Mouse (Mus musculus) hindbrain, embryonic 10.5 days (tissue): ENCODE data around the gene Slc38a3. TPM values are rescaled to one million over a fixed set of nuclear protein-coding genes. Genes with fewer than 3 reads are reported as not detected.

Experiments
- DNase-seq: peaks from one replicate; pipeline ENCODE4 v3.0.0-alpha.2; 2017; ENCODE audit warnings: low spot score
- H3K27ac ChIP-seq: fragments of 300-500 bp; sonication (generic); 2 replicates; pipeline ENCODE4 v1.5.1; 2016; ENCODE audit warnings: mild to moderate bottlenecking, moderate library complexity
- H3K27me3 ChIP-seq: fragments of 300-500 bp; sonication (generic); 2 replicates; pipeline ENCODE4 v1.6.1; 2016; ENCODE audit warnings: mild to moderate bottlenecking; ENCODE audit not compliant: poor library complexity, insufficient read depth, severe bottlenecking
- H3K36me3 ChIP-seq: fragments of 300-500 bp; sonication (generic); 2 replicates; pipeline ENCODE4 v1.6.1; 2016; ENCODE audit warnings: mild to moderate bottlenecking, moderate library complexity
- H3K4me1 ChIP-seq: fragments of 300-500 bp; sonication (generic); replicated peaks from 2 replicates; pipeline ENCODE4 v1.6.1; 2016; ENCODE audit warnings: mild to moderate bottlenecking
- H3K4me3 ChIP-seq: fragments of 300-500 bp; sonication (generic); 2 replicates; pipeline ENCODE4 v1.5.1; 2016; ENCODE audit warnings: mild to moderate bottlenecking, moderate library complexity
- H3K9me3 ChIP-seq: fragments of 300-500 bp; sonication (generic); 2 replicates; pipeline ENCODE4 v1.6.1; 2016; ENCODE audit warnings: mild to moderate bottlenecking, moderate library complexity
- WGBS: fragments of 180-500 bp; shearing (Covaris S2); methylation state at CpG from one replicate; pipeline ENCODE4 v1.1.7; 2016; 5-methylcytosine and 5-hydroxymethylcytosine counted together
- polyA plus RNA-seq: library from polyadenylated mRNA; unstranded; fragments of >200 nt; fragmentation: Nextera tagmentation; extraction: Ambion mirVana; gene quantifications from 2 replicates; pipeline ENCODE4 v1.2.1, GENCODE M21; 2016

The Slc38a3 gene
- polyA plus RNA-seq, 1 experiment from 2014 or later = 7.2 TPM

DNA sequence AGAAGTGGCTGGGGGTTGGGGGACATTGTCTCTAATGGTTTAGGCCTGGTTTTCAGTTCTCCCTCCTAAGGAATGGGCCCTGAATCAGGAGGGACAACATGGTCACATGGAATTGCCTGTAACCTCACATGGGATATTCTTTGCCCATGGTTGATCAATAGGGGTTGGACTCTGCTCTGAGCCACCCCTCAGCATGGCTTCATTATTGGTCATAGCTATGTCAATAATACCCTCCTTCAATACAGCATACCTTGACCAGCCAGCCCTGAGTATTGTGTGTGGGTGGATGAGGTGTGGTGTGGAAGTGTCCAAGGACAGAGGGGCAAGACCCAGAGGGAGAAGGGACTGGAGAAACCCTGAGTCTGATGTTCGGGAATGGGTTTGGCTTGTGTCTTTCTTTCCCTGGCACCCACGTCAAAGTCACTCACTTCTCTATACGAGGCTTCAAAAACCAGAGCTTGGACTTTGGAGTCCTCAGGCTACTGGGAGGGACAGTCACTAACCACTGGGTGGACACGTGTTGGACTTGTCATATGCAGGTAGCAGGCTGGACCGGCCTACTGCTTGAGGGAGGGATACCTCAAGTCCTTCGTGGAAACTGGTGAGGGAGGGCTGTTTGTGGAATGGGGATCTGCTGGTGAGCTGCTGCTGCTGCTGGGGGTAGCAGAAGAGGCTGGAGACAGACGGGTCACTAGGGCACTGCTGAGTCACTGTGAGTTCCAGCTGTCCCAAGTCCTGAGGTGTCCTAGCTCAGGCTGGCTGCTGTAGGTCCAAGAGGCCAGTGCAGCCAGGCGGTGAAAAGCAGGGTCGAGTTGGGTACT lies 5.5 kb upstream of the Slc38a3 start:
- Histone ChIP-seq H3K27me3 (peaks cover 73% of the 10 kb centered on the region), H3K27ac (no peak overlapping the region), H3K36me3 (no peaks in the 10 kb centered on the region), H3K9me3 (no peaks in the 10 kb centered on the region), H3K4me1 (peaks cover 39% of the 10 kb centered on the region), H3K4me3 (0 out of 2 replicates have a peak overlapping the region, but pooled peaks have one; percentile 47)
- 54% methylated on average over 9 of the region's 9 CpGs for WGBS
- DNase-seq = no peak

DNA sequence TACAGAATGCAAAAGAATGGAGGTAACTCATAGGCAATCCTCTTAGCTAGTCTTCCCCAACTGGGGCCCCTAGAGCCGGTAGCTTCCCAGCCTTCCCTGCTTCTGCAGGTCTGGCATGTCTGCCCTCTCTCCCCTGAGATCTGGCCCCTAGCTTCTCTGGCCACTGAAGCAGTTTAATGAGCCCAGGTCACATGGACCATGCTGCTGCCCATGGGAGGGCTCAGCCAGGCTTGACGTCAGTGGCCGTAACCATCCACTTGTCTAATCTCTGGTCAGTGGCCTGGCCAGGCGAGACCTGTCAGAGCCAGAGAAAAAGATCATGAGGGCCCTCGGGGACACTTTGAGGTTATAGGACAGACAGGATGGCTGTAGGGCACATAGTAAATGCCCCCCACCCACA lies 929 bp upstream of the Slc38a3 start:
- H3K27me3 ChIP-seq = peaks cover 72% of the 10 kb centered on the region

GRCm38 (mm10) chr9:107668916-107669315 lies 414 bp downstream of the Slc38a3 start:
- peaks cover 58% of the 10 kb centered on the region for H3K4me1 ChIP-seq
- no peak for DNase-seq
- 0 out of 2 replicates have a peak overlapping the region, but pooled peaks have one; percentile 50 for H3K27ac ChIP-seq
- H3K27me3 ChIP-seq = peaks cover 65% of the 10 kb centered on the region
- 78% methylated on average over 3 of the region's 3 CpGs for WGBS
- no peaks in the 10 kb centered on the region for H3K9me3 ChIP-seq
- no peaks in the 10 kb centered on the region for H3K36me3 ChIP-seq
- H3K4me3 ChIP-seq = peak overlapping the region; percentile 6; the same call in 1 of the 2 replicates

More for the DNA sequence above, 929 bp upstream of the Slc38a3 start:
- H3K27ac ChIP-seq = no peak overlapping the region; the same call in 1 of the 2 replicates
- peak; percentile 30 for DNase-seq
- 50% methylated on average over 5 of the region's 5 CpGs for WGBS
- H3K4me3 ChIP-seq = peak overlapping the region; percentile 13; the same call in 1 of the 2 replicates
- H3K4me1 ChIP-seq = peaks cover 60% of the 10 kb centered on the region
- no peaks in the 10 kb centered on the region for H3K36me3 ChIP-seq
- H3K9me3 ChIP-seq = no peaks in the 10 kb centered on the region

- peak overlapping the region; percentile 76 for H3K27ac ChIP-seq
- no peaks in the 10 kb centered on the region for H3K9me3 ChIP-seq
- H3K27me3 ChIP-seq = peaks cover 61% of the 10 kb centered on the region
- DNase-seq = no peak
- H3K4me1 ChIP-seq = peaks cover 67% of the 10 kb centered on the region
- 31% methylated on average over 8 of the region's 8 CpGs for WGBS
- H3K36me3 ChIP-seq = no peaks in the 10 kb centered on the region
- peak overlapping the region; percentile 55 for H3K4me3 ChIP-seq
Measured at GRCm38 (mm10) chr9:107668011-107668410, 1.3 kb downstream of the Slc38a3 start.

DNA sequence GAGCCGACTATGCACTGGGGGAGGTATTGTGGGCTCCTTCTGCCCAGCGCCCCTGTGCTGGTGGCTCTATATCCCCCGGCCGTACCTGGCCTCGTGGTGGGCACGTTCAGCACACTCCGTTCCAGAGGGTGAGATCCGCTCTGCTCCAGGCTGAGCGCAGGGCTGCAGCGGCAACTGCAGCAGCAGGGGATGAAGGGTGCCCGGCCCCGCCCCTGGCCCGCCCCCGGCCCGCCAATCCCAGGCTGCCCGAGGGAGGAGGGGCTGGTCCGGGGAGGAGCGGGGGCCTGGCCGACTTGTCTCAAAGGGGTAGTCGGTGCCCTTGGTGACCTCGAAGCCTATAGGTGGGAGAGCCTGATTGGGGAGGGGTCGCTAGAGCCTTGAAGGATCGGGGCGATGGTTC lies 2.1 kb downstream of the Slc38a3 start:
- Histone ChIP-seq H3K4me1 (peaks cover 75% of the 10 kb centered on the region), H3K36me3 (no peaks in the 10 kb centered on the region), H3K4me3 (peak overlapping the region; percentile 55), H3K27me3 (peaks cover 61% of the 10 kb centered on the region), H3K9me3 (no peaks in the 10 kb centered on the region), H3K27ac (peak overlapping the region; percentile 76)
- peak; percentile 83 for DNase-seq
- WGBS = under 1% methylated on average over 24 of the region's 24 CpGs

DNA sequence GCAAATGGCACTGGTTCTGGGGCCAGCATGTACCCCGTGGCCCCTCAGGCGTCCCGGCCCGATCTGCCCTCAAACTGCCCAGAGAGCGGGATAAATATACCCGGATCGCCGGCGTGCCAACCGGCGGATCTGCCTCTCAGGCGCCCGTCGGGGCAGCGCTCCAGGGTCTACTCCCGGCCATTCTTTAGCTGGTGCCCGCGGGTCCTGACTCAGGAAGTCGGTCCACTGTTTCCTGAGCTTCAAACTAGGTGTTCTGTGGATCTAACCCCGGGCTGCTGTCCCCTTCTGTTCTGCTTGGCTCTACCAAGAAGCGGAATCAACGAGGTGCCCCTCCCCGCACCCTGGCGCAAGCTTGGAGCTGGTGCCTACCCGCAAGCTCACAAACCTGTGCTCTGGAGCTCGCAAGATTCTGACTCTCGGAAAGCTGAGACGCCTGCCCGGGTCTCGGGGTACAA lies 2.6 kb downstream of the Slc38a3 start:
- H3K9me3 ChIP-seq = no peaks in the 10 kb centered on the region
- WGBS = 1% methylated on average over 30 of the region's 30 CpGs
- H3K27ac ChIP-seq = peak overlapping the region; percentile 76
- H3K36me3 ChIP-seq = no peaks in the 10 kb centered on the region
- no peak for DNase-seq
- peaks cover 78% of the 10 kb centered on the region for H3K4me1 ChIP-seq
- H3K27me3 ChIP-seq = peaks cover 61% of the 10 kb centered on the region
- H3K4me3 ChIP-seq = peak overlapping the region; percentile 55

- H3K9me3 ChIP-seq = no peaks in the 10 kb centered on the region
- 0 out of 2 replicates have a peak overlapping the region, but pooled peaks have one; percentile 35 for H3K27ac ChIP-seq
- H3K4me3 ChIP-seq = no peak overlapping the region
- no peaks in the 10 kb centered on the region for H3K36me3 ChIP-seq
- H3K4me1 ChIP-seq = peaks cover 79% of the 10 kb centered on the region
- 85% methylated on average over 7 of the region's 7 CpGs for WGBS
- H3K27me3 ChIP-seq = peaks cover 49% of the 10 kb centered on the region
- DNase-seq = no peak
Measured at GRCm38 (mm10) chr9:107665308-107665707, 4.0 kb downstream of the Slc38a3 start.

DNA sequence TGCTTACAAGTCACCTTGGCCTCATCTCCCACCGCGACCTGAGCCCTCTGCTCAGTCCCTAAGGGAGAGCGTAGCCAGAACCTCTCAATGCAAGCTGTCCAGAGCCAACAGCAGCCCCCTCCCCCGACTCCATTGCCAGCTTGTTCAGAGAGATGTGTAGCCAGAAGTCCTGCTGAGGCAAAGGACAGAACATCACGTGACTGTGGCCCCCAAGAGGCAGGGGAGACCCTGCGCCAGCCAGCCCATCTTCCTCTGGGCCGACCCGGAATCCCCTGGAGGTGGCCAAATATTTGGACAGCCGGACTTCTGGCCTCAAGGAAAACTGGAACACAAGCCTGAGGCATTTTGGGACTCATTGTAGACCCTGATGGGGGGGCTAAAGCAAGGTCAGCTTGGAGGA lies 5.8 kb downstream of the Slc38a3 start:
- Histone ChIP-seq H3K27ac (peak overlapping the region; percentile 50), H3K4me1 (peaks cover 69% of the 10 kb centered on the region), H3K9me3 (no peaks in the 10 kb centered on the region), H3K36me3 (no peaks in the 10 kb centered on the region), H3K4me3 (no peak overlapping the region), H3K27me3 (peaks cover 32% of the 10 kb centered on the region)
- peak; percentile 35 for DNase-seq
- 42% methylated on average over 9 of the region's 9 CpGs for WGBS

GRCm38 (mm10) chr9:107662342-107662741 lies 7.0 kb downstream of the Slc38a3 start:
- H3K27ac ChIP-seq = peak overlapping the region; percentile 50; the same call in 1 of the 2 replicates
- H3K4me1 ChIP-seq = peaks cover 67% of the 10 kb centered on the region
- WGBS = 88% methylated on average over 8 of the region's 8 CpGs
- H3K4me3 ChIP-seq = no peak overlapping the region
- no peaks in the 10 kb centered on the region for H3K9me3 ChIP-seq
- no peaks in the 10 kb centered on the region for H3K36me3 ChIP-seq
- DNase-seq = no peak
- peaks cover 23% of the 10 kb centered on the region for H3K27me3 ChIP-seq

DNA sequence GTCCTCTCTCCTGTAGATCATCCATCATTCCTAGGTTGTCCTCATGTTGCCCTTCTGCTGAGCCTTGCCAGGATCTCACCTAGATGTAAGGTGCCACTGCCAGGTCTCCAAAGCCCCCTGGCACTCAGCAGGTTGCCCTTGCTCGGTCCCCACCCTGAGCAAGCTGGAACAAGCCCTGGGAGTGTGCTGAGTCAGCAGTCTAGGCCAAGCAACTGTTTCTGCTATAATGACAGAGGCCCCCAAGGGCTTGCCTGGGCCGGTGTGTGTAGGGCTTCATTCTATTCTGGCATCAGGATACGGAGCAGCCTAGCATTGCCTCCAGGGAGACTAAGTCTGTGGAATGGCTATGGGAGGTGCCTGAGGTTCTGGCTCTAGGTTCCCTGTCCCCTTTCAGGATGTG lies 8.6 kb downstream of the Slc38a3 start:
- no peak overlapping the region; the same call in 1 of the 2 replicates for H3K27ac ChIP-seq
- no peak overlapping the region for H3K4me3 ChIP-seq
- peaks cover 57% of the 10 kb centered on the region for H3K4me1 ChIP-seq
- no peaks in the 10 kb centered on the region for H3K9me3 ChIP-seq
- DNase-seq = no peak
- 77% methylated on average over 3 of the region's 3 CpGs for WGBS
- H3K27me3 ChIP-seq = peaks cover 11% of the 10 kb centered on the region
- H3K36me3 ChIP-seq = no peaks in the 10 kb centered on the region

DNA sequence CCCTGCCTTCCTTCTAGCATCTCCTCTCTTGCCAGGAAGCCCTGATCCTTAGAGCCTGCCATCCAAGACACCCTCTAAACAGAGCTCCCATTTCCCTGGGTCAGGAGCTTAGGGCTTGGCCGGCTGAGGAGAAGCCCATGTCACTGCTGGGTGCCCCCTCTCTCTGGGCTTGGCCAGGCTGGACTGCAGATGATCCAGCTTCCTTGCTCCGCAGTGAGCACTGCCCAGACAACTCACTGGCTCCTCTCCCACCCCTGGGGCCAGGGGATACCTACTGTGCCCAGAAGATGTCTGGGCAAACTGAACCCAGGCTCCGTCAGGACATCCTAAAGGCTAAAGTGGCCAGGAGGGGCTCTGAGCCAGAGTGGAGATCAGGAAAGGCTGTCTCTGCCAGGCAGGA lies 9.4 kb downstream of the Slc38a3 start:
- no peak for DNase-seq
- Histone ChIP-seq H3K4me3 (no peak overlapping the region), H3K4me1 (peaks cover 59% of the 10 kb centered on the region), H3K9me3 (no peaks in the 10 kb centered on the region), H3K36me3 (no peaks in the 10 kb centered on the region), H3K27ac (peak overlapping the region; percentile 42; the same call in 1 of the 2 replicates), H3K27me3 (peaks cover 3% of the 10 kb centered on the region)
- WGBS = 82% methylated on average over 3 of the region's 3 CpGs

DNA sequence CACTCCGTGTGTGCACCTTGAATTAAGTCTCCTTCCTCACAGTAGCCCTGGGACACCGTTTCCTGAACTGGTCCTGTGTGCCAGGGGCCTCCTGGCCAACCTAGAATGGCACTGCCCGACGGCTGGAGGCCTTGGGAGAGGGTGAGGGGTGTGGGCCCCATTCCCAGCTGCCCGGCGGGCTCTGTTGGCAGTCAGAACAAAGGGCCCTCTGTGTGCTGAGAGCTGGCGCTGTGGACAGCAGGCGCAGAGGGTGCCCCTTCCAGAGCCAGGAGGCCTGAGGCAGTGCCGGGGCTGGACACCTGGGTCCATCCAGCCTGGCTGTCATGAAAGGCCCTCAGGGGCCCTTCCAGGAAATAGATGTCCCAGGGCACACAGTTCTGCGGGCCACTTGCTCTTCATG lies 9.8 kb downstream of the Slc38a3 start:
- H3K4me3 ChIP-seq = no peak overlapping the region
- peak overlapping the region; percentile 42; the same call in 1 of the 2 replicates for H3K27ac ChIP-seq
- no peaks in the 10 kb centered on the region for H3K27me3 ChIP-seq
- H3K4me1 ChIP-seq = peaks cover 59% of the 10 kb centered on the region
- no peak for DNase-seq
- no peaks in the 10 kb centered on the region for H3K36me3 ChIP-seq
- 88% methylated on average over 10 of the region's 10 CpGs for WGBS
- H3K9me3 ChIP-seq = no peaks in the 10 kb centered on the region

- no peak for DNase-seq
- no peak overlapping the region for H3K4me3 ChIP-seq
- H3K27me3 ChIP-seq = no peaks in the 10 kb centered on the region
- 87% methylated on average over 6 of the region's 6 CpGs for WGBS
- no peaks in the 10 kb centered on the region for H3K9me3 ChIP-seq
- H3K4me1 ChIP-seq = peaks cover 48% of the 10 kb centered on the region
- H3K36me3 ChIP-seq = no peaks in the 10 kb centered on the region
- H3K27ac ChIP-seq = peak overlapping the region; percentile 26; the same call in 1 of the 2 replicates
Measured at GRCm38 (mm10) chr9:107658096-107658495, 11.2 kb downstream of the Slc38a3 start.
